Mouse (Mus musculus) retina, postnatal 1 day (tissue): ENCODE results near the gene Lrrtm3.

Source experiments
- DNase-seq: peaks from one replicate; pipeline ENCODE4 v3.0.0-alpha.2; 2012

The Lrrtm3 gene

GRCm38 (mm10) chr10:63886449-63887088, 203.5 kb downstream of the Lrrtm3 start:
- no peak for DNase-seq

DNA sequence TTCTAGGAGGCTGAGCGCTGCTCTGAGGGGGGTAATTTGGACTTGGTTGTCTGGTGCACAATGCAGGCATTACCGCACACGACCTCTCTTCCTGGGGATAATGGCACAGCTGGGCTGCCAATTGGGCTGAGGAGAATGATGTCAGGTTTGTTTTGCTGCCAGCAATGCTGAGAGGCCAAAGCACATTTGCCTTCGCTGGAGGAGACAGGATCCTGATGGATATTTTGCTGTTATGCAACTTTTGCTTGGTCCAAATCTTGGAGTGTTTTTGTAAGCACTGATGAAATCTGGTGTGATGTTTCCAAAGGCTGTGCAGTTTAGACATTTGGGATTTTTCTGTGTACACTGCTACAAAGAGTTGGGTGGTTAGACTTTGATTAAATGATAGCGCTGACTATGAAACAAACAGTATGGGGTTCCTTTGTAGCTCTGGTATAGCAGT, 209.6 kb downstream of the Lrrtm3 start:
- DNase-seq = peak; percentile 4
